Mouse (Mus musculus) heart, postnatal 4 days (tissue): ENCODE results near the gene Pde10a. TPM values are rescaled to one million over a fixed set of nuclear protein-coding genes. Genes with fewer than 3 reads are reported as not detected.
A peak's percentile ranks its signal among the peaks of the same experiment; 100 is the strongest.

Experiments used
- DNase-seq: peaks from one replicate; pipeline ENCODE4 v3.0.0; 2021
- total RNA-seq, 2 experiments: library from RNA; stranded (reverse); gene quantifications; 2 replicates each; pipeline ENCODE4 v1.2.3; 2021

Gene Pde10a
- total RNA-seq, 2 experiments from 2014 or later: 5.5 to 8.1 TPM

- DNase-seq: no peak
Observed at GRCm38 (mm10) chr17:8802161-8802888, 277.2 kb downstream of the Pde10a start.

- DNase-seq: no peak
Observed at GRCm38 (mm10) chr17:8802889-8803799, 278.0 kb downstream of the Pde10a start.

- peak; percentile 38 for DNase-seq
Observed at GRCm38 (mm10) chr17:8807345-8807744, 282.2 kb downstream of the Pde10a start.

- no peak for DNase-seq
Observed at GRCm38 (mm10) chr17:8809771-8810170, 284.6 kb downstream of the Pde10a start.

GRCm38 (mm10) chr17:8810201-8810600 is 285.0 kb downstream of the Pde10a start:
- no peak for DNase-seq

- DNase-seq: peak; percentile 44
Observed at GRCm38 (mm10) chr17:8812228-8812865, 287.2 kb downstream of the Pde10a start.

- DNase-seq: peak; percentile 23
Observed at GRCm38 (mm10) chr17:8813773-8814491, 288.8 kb downstream of the Pde10a start.

- peak; percentile 30 for DNase-seq
Observed at GRCm38 (mm10) chr17:8815376-8815775, 290.2 kb downstream of the Pde10a start.

- DNase-seq: no peak
Observed at GRCm38 (mm10) chr17:8815864-8816263, 290.7 kb downstream of the Pde10a start.

- no peak for DNase-seq
Observed at GRCm38 (mm10) chr17:8818675-8819074, 293.5 kb downstream of the Pde10a start.

- no peak for DNase-seq
Observed at GRCm38 (mm10) chr17:8823548-8823947, 298.4 kb downstream of the Pde10a start.

- no peak for DNase-seq
Observed at GRCm38 (mm10) chr17:8827204-8827603, 302.0 kb downstream of the Pde10a start.

GRCm38 (mm10) chr17:8831001-8831400 is 305.8 kb downstream of the Pde10a start:
- no peak for DNase-seq

- DNase-seq: no peak
Observed at GRCm38 (mm10) chr17:8836292-8836691, 311.1 kb downstream of the Pde10a start.

- DNase-seq: no peak
Observed at GRCm38 (mm10) chr17:8838252-8838651, 313.1 kb downstream of the Pde10a start.

- no peak for DNase-seq
Observed at GRCm38 (mm10) chr17:8839237-8840011, 314.3 kb downstream of the Pde10a start.

GRCm38 (mm10) chr17:8841094-8841493 is 315.9 kb downstream of the Pde10a start:
- no peak for DNase-seq

- DNase-seq: no peak
Observed at GRCm38 (mm10) chr17:8841897-8842540, 316.8 kb downstream of the Pde10a start.

GRCm38 (mm10) chr17:8842662-8843061 is 317.5 kb downstream of the Pde10a start:
- DNase-seq: peak; percentile 30

- DNase-seq: no peak
Observed at GRCm38 (mm10) chr17:8843941-8844340, 318.8 kb downstream of the Pde10a start.

- no peak for DNase-seq
Observed at GRCm38 (mm10) chr17:8846506-8846905, 321.3 kb downstream of the Pde10a start.
